Mouse (Mus musculus) G1E-ER4 (cell line): Measurements from ENCODE around the gene Opn4. TPM values are rescaled to one million over a fixed set of nuclear protein-coding genes. Genes with fewer than 3 reads are reported as not detected.

Source experiments
- GATA1 ChIP-seq: IDR thresholded peaks from one replicate; pipeline ENCODE4 v1.8.0; 2012; ENCODE audit warnings: low read length, inconsistent platforms
- polyA plus RNA-seq: library from polyadenylated mRNA; stranded (reverse); fragments of >175 nt; gene quantifications from 2 replicates; pipeline ENCODE4 v1.2.3, GENCODE M21; 2012

The Opn4 gene
- polyA plus RNA-seq, 1 experiment, result not detected

DNA sequence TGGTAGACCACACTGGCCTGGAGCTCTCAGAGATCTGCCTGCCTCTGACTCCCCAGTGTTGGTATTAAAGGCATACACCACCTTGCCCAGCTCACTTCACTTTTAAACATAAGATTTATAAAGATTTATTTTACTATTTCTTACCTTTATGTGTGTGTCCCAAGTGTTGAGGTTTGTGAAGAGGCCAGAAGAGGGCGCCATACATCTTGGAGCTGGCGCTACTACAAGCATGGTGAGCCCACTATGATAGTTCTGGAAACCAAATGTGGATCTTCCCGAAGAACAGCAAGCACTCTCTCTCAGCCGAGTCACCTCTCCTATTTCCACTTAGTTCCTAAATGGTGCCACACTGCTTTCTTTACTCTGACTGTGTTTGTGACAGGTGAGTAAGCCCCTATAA is 12.3 kb upstream of the Opn4 start:
- TF ChIP-seq GATA1, result no peak

DNA sequence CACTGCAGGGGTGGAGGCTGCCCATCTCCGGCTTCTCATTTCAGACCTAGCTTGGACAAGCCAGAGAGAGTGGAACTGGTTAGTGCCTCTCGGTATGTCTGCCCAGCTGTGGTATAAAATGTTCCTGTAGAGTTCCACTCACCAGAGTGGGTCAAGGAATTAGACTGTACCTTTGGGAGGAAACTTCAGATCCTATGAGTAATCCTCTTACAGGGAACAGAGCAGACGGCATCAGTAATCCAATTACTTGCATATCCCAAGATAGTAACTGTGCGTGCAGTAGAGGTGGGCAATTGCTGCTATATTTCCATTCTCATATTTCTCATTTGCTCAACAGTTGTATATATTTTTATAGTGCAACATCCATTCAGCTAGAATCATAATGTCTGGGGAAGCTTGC is 11.6 kb upstream of the Opn4 start:
- TF ChIP-seq GATA1, result no peak

DNA sequence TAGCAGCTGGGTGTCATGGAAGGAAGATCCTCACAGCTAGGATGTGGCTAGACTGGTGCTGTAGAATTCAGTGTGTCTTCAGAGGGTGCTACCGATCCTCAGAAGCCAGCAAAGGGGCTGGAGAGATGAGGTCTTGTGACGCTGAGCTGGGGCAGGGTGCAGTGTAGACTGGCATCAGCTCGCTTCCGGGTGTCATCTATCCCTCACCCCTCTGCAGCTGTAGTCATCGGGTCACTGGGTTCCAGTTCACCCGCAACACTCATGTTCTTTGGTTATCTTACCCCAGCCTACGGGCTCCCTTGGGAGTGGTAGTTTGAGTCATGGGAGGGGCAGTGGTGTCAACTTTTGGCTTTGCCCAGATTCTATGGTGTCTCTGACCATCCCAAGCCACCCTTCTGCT is 2.0 kb upstream of the Opn4 start:
- no peak for TF ChIP-seq GATA1

DNA sequence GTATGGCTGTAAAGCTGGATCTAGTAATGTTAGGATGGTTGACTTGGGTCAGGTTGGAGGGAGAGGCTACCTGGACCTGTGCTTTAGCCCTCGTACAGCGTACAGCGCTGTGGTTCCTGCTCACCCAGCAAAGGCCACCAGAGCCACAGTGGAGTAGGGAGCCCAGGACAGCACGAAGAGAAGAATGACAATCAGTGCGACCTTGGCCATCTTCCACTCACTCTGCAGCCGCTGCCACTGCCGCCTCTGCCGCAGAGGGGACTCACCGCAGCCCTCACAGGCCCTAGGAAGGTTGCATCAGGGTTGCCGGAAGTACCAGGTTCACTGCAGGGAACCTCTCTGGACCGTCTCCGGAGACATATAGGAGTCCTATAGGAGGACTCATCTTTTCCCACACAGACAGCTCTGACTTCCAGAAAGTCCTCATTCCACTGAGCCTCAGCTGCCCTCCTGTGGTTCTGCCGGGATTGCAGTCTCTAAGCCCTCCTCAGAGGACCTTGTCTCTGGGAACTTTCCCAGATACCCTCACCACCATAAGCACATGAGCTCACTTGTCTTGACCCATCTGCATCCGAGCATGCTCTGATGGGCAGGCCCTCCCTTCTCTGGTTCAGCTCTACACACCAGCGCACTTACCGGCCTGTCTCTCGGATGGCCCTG is 4.2 kb downstream of the Opn4 start:
- TF ChIP-seq GATA1, result no peak

DNA sequence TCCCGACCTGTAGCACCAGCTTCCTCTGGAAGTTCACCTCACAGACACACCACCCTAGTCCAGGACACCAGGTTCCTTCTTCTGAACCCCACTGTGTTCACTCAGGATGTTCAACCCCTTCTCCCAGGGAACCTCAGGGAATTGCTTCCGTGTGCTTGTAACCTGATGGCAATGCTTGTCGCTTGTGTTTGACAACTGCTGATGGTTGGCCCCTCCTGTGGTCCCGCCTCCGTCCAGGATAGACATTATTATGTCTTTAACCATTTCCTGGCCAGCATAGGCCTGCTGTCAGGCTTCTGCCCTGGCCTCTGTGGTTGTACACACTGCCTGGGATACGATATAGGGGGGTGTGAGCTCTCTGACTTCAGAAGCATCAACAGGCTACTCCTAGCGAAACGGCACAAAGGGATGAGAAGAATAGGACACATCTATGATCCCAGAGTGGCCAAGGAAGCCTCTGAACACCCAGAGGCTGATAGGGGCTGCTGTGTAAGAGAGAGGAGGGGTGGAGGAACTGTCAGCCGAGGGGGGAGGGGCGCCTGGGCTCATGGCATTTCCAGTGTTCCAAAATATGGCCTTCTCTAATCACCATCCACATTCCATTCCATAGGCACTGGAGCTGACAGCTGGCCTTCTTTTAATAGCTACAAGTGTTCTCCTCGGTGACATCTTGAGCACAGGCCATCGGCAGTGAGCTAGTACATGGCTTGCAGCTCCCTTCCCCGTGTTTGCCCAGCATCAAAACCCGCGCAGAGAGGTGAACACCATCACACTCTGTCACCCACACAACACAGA is 8.0 kb downstream of the Opn4 start:
- TF ChIP-seq GATA1, result no peak

DNA sequence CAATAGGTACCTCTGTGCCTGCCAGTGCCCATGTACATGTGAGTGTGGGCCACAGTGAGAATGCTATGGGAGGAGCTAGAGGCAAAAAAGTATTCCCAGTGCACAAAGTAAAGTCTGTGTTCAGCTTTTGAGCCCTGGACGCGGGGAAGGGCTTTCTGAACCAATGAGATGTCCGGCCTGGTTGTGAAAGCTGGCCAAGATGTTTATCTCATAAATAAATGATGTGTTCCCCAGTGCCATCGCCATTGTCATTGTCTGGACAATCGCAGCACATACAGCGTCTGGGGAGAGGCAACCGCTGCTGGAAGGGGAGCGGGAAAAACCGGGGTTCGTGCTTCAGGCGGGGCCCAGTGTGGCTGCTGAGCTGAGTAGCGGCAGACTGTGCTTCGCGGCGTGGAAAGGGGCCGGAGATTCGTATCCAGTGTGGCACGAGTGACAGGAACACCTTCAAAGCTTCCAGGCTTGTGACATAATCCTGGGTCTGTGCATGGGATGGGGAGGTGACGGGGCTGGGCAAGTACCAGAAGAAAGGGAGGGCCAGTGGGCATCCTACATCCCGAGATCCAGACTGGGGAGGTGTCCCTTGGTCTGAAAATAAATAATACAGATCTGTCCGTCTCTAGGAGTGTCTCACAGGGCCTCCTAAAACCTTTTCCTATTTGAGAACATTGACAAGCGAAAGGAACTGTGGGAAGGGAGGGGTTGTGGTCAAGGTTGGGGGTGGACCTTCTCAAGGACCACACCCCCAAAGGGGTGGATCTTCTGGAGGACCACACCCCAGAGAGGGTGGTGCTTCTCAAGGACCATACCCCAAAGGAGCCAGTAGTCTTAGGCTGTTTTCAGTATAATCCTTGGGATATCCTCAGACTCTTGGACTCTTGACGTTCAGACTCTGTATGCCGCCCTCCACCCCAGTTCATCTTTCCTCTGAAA is 8.9 kb downstream of the Opn4 start:
- no peak for TF ChIP-seq GATA1

DNA sequence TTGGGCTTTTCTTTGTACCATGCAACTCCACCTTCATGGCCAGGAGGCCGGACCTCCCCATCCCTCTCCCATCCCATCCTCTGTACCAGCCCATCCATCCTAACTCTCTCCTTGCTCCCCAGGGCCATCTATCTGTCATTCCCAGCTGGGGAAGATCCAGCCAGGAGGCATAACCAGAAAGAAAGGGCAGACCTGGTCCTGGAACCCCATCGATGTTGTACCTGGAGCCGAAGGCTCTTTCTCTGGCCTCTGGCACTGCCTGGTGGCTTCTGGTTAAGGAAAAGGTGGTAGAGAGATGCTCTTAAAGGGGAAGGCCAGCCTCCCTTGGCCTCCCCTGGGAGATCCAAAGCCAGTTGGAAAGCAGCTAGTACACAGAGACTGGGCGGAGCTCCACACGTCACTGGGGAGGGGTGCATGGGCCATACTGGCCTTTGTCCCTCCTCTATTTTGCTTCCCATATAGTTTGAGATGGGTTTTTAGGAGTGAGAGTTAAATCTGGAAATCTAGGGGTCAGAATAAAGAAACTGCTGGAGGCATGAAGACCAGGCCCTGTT is 9.8 kb downstream of the Opn4 start:
- no peak for TF ChIP-seq GATA1

DNA sequence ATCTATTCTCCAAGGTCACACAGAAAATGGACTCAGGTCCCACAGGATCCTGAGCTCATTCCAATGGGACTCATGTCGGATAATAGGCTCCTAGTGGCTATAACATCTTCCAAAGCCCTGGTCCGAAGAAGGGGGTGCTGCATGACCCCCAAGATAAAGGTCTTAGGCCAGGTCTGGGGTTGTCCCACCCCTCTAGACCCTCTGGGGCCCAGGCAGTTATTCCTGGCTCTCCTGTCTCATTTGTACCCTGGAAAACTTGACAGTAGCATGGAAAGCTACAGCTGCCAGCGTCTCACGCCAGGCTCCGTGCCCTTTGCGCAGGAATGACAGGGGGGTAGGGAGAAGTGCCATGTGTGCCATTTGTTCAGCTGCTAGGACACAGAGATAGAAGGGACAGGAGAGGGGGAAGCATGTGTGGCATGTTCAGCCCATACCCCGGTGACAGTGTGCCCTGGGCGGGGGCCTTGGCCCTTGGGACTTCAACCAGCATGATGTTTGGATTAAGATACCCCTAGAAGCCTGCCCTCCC is 10.7 kb downstream of the Opn4 start:
- no peak for TF ChIP-seq GATA1

DNA sequence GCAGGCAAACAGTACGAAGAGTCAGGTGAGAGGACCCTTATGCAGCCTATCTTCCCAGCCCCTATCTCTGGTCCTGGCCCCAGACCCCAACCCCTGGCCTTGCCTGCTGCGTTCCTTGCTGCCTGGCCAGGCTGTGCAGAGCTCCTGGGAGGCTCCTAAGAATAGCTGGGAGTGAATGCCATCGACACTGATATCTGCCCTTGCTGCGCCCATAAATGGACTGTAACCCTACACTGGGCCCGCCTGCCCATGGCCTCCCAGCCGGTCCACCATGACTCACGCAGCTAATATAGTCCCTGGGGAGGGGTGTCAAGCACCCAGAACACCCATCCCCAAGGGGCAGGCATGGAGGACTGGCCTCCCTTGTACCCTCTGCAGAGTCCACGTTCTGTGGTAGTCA is 11.4 kb downstream of the Opn4 start, which contains the start of gene Ldb3:
Gene Ldb3 (minus strand): TSS at position 185 of the 400 bp plus-strand sequence.
- TF ChIP-seq GATA1, result no peak

DNA sequence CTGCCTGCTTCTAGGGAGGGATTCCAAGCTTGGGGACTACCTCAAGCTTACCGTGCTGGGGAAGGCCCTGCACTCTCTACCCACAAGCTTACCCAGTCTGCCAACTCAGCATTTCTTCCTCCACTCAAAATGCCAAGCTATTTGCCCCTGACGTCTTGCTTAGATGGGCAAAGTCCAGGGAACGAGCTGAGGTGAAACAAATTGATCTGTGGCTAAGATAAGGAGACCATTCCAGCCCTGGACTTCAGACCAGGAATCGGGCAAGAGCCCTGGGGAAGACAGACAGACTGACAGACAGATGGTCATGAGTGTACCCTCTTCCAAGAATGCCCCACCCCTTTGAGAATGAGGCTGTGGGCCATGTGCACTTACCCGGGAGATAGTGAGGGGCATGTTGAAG is 11.9 kb downstream of the Opn4 start:
- TF ChIP-seq GATA1, result no peak

DNA sequence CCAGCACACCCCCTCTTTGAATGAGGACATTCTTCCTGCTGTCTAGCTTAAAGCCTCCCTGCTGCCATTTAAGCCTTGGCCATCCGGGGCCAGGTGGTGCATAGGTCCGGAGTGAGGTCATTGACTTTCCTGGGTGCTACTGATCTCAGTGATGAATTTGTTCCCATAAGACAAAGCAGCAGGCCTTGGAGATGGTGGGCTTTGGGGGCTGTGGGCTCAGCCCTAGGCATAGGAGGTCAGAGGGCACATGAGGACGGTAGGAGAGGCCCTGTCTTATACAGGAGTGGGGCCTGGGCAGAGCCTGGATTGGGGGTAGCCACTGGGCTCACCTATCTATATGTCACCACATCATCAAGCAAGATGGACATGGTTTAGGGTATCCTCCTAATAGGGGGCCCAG is 13.1 kb downstream of the Opn4 start:
- no peak for TF ChIP-seq GATA1

DNA sequence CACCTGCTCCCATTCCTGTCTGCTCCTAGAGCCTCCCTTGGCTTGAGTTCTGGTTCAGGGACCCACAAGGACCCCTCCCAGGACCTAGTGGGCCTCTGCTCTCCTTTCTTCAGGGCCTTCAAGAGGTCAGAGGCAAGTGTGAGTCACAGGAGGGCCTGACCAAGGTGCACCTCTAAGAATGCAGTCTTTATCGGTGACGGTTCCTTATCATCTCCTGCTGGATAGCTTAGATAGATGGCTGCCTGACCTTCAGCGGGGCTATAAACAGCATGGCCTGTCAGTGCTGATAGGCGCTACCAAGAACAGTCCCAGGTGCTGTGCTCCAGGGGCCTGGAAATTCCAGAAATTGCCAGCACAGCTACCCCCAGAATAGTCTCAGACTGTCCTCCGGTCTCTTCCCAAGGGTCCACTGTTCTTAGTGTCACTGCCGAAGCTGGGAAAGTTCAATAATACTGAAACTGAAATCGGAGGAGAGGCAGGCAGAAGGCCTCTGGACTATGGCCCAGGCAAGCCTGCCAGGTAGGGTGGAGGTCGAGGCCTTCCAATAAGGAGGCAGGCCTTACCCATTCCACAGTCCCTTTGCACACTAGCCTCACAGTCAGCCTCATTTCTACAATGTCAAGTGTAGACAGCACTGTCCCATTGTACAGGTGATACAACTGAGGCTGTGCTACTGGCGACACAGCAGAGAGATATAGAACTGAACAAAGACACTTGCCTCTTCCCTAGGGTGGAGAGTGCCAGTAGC is 14.4 kb downstream of the Opn4 start:
- TF ChIP-seq GATA1, result no peak

DNA sequence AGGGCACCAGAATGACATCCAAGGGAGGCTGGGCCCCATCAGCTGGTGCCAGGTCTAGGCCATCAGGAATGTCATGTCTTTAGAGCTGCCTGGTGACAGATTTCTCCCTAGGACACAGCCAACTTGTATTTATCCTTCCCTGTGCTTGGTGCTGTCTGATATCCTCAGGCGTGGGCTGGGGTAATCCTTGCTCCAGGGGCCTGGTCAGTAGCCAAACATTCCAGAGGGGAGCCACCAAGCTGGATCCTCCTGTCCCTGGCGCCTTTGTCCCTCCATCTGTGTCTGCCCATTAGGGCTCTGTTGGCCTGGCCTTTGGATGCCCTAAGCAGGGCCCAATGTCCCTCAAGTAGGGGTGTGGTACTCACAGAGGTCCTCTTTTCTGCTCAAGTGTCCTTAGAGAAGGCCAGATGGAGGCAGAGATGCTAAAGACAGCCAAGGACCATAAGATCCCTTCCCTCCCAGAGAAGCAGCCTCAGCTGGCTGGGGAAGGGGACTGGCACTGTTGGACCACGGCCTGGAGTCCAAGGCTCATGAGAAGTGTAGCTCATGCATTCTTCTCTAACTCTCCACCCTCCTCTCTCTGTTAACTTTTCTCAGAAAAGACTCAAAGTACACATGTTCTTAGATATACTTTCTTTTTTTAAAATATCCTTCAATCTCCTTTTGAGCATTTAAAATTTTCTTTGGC is 17.1 kb downstream of the Opn4 start:
- no peak for TF ChIP-seq GATA1

DNA sequence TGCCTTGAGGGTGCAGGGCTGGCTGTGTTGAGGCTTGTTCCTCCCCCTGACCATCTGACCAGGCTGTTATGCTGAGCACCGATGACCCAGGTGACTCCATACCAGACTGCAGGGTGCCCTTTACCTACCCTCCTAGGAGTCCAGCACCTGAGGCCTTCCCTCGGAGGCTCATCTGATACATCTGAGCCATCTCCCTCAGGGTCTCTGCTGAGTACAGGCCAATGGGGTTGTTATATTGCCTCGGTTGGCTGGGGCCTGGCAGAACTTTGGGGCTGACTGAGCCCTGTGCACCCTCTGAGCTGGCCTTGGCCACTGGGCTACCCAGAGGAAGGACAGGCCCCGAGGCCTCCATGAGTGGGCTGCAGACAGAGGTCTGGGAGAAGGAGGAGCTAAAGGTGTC is 23.1 kb downstream of the Opn4 start:
- no peak for TF ChIP-seq GATA1
